Mouse (Mus musculus) Patski (cell line): Measurements from ENCODE around the gene Psmf1. TPM values are rescaled to one million over a fixed set of nuclear protein-coding genes. Genes with fewer than 3 reads are reported as not detected.
A peak's percentile ranks its signal among the peaks of the same experiment; 100 is the strongest.

ENCODE experiments used
- ATAC-seq: fragments of 100-300 bp; one replicate; pipeline ENCODE4 v1.8.0; 2021
- CTCF ChIA-PET: fragments of 350-600 bp; sonication (Branson Sonifier 250); formaldehyde crosslinking; loops from one replicate; lab custom pipeline; 2022; ENCODE audit warnings: inconsistent platforms; lab: Charles Lee
- POLR2A ChIA-PET: fragments of 350-600 bp; sonication (Branson Sonifier 250); formaldehyde crosslinking; loops from one replicate; lab custom pipeline; 2022; ENCODE audit warnings: antibody characterized with exemption, inconsistent platforms; lab: Charles Lee
- DNase-seq: peaks from one replicate; pipeline ENCODE4 v3.0.0-alpha.2; 2011; ENCODE audit warnings: low read depth, low spot score
- H3K27me3 ChIP-seq: fragments of 371-371 bp; one replicate; pipeline ENCODE4 v1.5.1; 2021
- CTCF ChIP-seq: fragments of 100-300 bp; IDR thresholded peaks from one replicate; pipeline ENCODE4 v1.5.1; 2021
- in situ Hi-C: fragments of 300-500 bp; cut with MboI; formaldehyde crosslinking; loops from 3 replicates; pipeline ENCODE4 v1.11.1; 2018; ENCODE audit warnings: low pct_unique_long_range_greater_than_20kb, mixed read lengths
- polyA plus RNA-seq: library from polyadenylated mRNA; unstranded; gene quantifications from one replicate; pipeline ENCODE4 v1.2.3, GENCODE M21; 2021

The Psmf1 gene
- polyA plus RNA-seq, 1 experiment from 2014 or later: 35.1 TPM

DNA sequence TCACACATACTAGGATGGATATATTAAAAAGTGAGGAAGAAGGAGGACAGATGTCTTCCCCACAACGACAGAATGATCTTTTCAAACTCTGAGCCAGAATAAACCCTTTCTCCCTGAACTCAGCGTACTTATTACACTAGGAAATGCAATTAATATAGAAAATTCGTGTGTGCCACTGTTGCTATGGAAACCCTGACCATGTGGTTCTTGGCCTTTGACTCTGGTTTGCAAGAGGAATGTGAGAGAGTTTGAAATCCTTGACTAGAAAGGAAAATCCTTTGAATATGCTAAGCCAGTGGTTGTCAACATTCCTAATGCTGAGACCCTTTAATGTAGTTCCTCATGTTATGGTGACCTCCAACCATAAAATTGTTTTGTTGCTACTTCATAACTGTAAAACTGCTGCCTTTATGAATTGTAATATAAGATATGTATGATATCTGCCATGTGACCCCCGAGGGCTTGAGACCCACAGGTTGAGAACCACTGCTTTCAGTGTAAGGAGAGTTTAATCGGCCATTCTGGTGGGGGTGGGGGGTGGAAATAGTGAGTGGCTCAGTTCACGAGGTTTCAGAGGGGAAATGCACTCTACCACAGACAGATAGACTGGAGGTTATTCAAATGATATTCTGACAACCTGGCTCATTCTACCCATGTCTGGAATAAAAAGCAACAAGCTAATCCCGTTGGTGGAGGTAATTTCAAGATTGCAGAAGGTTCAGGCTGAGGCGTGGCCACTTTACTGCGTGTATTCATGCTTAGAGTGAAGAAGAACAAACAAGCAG, 12.5 kb upstream of the Psmf1 start:
- ChIA-PET CTCF (interaction anchor here (0.9 kb wide), 1 partner anchor 8 kb away, joined by 3 read pairs; no protein-coding TSS in a partner anchor), POLR2A (no interaction called here)
- ATAC-seq (no peak), DNase-seq (no peak)
- H3K27me3 ChIP-seq: peaks cover 30% of the 10 kb centered on the region
- in situ Hi-C loops: loop anchor here (25.0 kb wide), 1 partner anchor 256 kb away; no protein-coding TSS in a partner anchor
- no peak for TF ChIP-seq CTCF

DNA sequence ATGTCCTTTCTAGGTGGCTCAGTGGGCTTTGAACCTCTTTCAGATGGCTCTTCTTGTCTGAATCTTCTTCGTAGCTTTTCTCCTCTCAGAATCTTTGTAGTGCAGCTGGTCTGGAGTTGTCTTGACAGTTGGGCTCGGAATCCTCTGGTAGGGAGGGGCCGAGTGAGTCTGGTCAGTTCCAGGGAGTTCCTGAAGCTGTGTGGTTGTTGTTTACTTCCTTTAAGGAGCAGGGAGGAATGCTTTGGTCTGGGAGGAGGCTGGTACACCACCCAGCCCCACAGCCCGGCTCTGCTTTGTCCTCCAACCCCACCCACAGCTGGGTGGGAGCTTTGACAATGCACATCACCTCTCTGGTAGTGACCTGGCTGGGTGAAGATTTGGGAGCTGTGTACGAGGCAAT, 7.3 kb upstream of the Psmf1 start:
- TF ChIP-seq CTCF: no peak
- CTCF ChIA-PET: no interaction called here

DNA sequence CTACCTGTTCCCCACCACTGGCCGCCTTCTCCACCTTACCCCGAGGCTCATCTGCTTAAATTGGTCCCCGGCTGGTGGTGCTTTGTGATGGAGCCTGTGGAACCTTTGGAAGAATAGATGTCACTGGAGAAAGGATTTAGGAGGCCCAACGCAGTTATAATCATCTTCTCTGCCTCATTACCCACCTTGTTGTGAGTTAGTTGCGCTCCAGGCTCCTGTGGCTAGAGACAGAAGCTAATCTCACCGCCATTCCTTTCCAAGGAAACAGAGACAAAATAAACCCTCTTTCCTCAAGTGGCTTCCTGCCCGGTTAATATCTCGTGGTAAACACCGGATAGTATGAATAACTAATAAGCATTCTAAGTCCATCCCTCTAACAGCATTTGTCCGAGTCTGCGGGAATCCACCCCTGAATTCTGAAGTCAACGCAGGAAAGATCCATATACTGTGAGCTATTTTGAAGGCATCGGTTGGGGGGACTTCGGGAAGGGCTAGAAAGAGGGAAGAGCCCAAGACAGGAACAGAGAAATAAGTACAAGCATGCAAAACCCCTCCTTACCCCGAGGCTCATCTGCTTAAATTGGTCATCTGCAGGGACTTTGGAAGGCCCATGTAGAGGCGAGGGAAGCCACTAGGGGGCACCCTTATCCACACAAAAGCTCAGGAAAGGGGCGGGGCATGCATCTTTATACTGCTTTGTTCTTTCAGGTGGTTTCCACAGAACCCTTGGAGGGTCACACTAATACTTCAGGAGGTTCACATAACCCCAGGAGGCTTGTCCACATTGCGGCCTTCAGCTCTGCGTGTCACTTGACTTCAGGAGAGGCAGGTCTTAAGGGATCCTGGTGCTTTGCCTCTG, 4.1 kb upstream of the Psmf1 start:
- POLR2A ChIA-PET: no interaction called here

More for the DNA sequence above, 7.3 kb upstream of the Psmf1 start:
- no peak for DNase-seq
- POLR2A ChIA-PET: interaction anchor here (0.5 kb wide), 1 partner anchor 276 kb away, joined by 4 read pairs; no protein-coding TSS in a partner anchor
- peaks cover 27% of the 10 kb centered on the region for H3K27me3 ChIP-seq
- ATAC-seq: no peak
- in situ Hi-C loops: loop anchor here (5.0 to 25.0 kb wide), 2 partner anchors 111 to 261 kb away; no protein-coding TSS in a partner anchor

DNA sequence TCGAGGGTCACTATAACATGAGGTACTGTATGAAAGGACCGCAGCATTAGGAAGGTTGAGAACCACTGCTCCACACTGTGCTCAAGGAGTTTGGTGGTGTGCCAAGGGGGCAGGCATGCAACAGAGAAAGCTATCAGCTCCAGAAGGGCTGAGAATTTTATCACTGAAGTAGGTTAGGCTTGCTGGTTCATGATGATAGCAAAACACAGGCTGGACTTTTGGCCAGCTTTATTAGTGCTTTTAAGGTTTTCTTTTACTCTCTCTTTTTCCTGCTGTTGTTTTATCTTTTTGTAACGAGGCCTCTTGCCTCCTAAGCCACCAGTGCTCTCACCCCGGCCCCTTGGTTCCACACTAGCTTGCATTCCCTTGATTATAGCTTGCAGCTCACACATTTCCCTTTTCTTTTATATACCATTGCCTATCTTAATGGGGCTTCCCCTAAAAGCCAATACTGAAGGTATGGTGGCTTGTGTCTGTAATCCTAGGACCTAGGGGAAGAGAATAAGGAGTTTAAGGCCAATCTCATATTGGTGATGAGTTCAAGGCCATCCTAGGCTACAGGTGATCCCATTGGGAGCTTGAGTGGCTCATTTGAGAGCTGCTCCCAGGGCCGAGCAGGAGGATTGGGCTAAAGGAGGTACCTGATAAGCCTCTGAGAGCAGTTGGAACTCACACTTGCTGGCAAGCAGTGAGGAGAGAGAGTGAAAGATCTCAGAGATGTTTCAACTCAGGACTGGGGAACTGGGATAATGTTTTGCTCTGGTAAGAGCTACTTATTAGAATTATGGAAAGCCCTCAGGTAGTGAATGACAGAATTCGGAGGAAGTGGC, 921 bp downstream of the Psmf1 start:
- POLR2A ChIA-PET: no interaction called here
- ATAC-seq (no peak), DNase-seq (no peak)
- CTCF ChIA-PET: interaction anchor here (1.0 to 1.2 kb wide), 3 partner anchors 33 to 440 kb away, joined by 3 read pairs; no protein-coding TSS in a partner anchor
- no peak for TF ChIP-seq CTCF
- in situ Hi-C loops: no loop called here
- H3K27me3 ChIP-seq: peaks cover 13% of the 10 kb centered on the region

More for the DNA sequence above, 4.1 kb upstream of the Psmf1 start:
- peaks cover 29% of the 10 kb centered on the region for H3K27me3 ChIP-seq
- in situ Hi-C loops: no loop called here
- DNase-seq (peak; percentile 15), ATAC-seq (peak; percentile 79)
- TF ChIP-seq CTCF: peak; percentile 93
- CTCF ChIA-PET: interaction anchor here (0.7 to 2.2 kb wide), 3 partner anchors 8 to 11 kb away, joined by 3 to 6 read pairs (median 3); no protein-coding TSS in a partner anchor

DNA sequence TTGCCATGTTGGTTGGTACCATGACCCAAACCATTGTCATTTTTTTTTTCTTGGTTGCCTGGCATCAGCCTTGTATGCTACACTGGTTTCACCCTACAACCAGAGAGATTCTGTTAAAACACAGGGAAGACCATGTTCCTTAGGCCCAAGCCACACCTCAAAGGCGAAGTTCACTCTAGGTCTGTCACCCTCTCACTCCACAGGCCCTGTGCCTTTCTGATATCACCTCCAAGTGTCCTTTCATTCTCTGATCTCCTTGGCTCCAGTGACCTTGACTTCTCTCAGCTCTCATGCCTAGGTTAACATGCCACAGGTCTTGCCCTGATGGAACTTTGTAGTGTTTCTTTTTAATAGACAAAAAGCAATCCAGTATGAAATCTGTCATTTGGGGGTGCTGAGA, 1.9 kb downstream of the Psmf1 start:
- ChIA-PET CTCF (interaction anchor here (0.7 to 1.2 kb wide), 2 partner anchors 11 to 32 kb away, joined by 3 read pairs; no protein-coding TSS in a partner anchor), POLR2A (no interaction called here)
- in situ Hi-C loops: no loop called here
- TF ChIP-seq CTCF: no peak
- DNase-seq (no peak), ATAC-seq (no peak)
- H3K27me3 ChIP-seq: peaks cover 13% of the 10 kb centered on the region

DNA sequence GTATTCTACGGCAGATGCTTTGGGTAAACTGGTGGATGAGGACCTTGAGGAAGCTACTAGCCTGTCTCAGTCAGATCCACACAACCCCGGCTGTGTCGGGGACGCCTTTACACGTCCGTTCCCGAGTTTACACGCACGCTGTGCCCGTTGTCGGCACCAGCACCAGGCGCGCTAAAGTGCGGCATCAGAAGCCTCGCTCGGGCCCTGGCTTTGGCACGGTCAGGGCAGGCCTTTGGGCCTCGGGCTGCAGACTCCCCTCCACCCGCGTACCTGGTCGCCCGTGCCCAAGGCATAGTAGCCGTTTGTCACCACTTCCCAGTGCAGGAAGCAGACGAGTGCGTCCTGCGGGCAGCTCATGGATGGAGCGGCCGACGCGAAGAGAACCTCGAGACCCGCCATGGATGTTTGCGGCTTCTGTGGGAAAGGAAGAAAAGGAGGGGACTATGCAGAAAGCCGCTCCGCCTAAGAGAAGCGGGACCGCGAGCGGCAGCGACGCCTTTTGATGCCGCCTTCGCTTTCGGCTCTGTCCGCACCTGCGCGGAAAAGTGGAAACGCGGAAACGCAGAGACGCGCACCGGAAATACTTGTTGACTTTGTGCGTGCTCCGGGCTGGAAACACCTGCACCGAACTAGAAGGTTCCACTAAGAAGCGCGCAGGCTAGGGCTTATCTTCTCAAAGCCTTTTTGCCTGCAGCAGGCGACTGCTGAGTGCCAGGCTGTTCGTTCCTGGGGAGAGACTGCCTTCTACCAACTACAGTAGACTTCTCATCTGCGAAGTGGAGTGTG, 3.1 kb downstream of the Psmf1 start:
- peak; percentile 50 for DNase-seq
- TF ChIP-seq CTCF: no peak
- ATAC-seq: peak; percentile 80
- H3K27me3 ChIP-seq: peaks cover 11% of the 10 kb centered on the region
- in situ Hi-C loops: no loop called here
- CTCF ChIA-PET: interaction anchor here (0.7 to 1.4 kb wide), 2 partner anchors 8 to 12 kb away, joined by 3 to 6 read pairs; no protein-coding TSS in a partner anchor
- POLR2A ChIA-PET: no interaction called here

DNA sequence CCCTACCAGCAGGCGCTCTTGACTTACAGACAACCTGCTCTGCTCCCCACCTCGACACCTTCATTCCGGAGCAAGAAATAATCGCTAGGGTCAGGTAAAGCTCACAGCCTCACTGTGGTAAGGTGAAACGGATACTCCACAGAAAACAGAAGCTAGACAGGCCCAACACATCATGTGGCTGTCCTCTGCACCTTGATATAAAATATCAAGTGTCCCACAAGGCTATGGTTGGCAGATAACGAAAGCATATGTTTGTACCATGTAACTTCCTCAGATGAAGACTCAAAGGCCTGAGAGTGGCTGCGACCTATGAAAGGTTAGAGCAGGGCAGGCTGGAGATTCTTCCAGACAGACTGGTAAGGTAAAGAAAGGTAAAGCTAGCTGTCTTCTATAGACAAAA, 4.5 kb downstream of the Psmf1 start:
- no peak for TF ChIP-seq CTCF
- ChIA-PET POLR2A (no interaction called here), CTCF (interaction anchor here (1.4 kb wide), 1 partner anchor 9 kb away, joined by 6 read pairs; no protein-coding TSS in a partner anchor)
- DNase-seq (no peak), ATAC-seq (no peak)
- in situ Hi-C loops: no loop called here
- H3K27me3 ChIP-seq: peaks cover 3% of the 10 kb centered on the region

DNA sequence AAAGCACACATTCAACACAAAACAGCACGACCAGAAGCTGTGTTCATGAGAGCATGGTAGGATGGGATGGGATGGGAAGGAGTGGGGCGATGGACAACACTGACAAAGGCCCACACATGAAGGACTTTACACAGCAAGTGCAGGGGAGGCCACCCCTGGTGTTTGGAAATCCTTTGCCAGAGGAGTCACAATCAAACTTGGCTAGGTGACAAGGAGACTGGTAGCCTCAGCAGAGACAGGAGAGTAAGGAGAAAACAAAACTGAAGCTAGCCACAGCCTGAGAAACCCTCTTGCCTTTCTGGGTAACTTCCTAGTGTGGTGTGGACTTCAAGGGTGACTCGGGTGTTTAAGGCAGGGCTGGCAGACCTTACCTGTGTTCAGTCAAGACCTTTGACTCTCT, 4.9 kb downstream of the Psmf1 start:
- CTCF ChIA-PET: interaction anchor here (1.4 kb wide), 1 partner anchor 10 kb away, joined by 6 read pairs; no protein-coding TSS in a partner anchor
- H3K27me3 ChIP-seq: peaks cover 3% of the 10 kb centered on the region
- in situ Hi-C loops: no loop called here
- POLR2A ChIA-PET: no interaction called here
- ATAC-seq (no peak), DNase-seq (no peak)
- no peak for TF ChIP-seq CTCF

DNA sequence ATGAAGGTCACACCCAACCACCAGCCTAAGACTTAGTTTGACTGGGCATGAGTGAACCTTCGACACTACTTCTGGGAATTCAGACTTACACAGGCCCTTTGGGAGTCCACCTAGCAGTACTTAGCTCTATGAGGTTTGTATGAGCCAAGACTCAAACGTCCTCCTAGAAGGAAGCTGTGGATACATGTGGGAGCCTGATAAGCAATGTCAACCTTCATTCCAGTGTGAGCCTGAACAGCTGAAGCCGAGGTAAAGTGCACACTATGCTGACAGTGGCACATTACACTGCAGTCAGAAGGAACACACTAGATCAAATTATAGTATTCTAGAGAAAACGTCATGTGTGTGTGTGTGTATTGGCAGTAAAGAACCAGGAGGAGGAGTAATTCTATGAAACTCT, 5.5 kb downstream of the Psmf1 start:
- no peaks in the 10 kb centered on the region for H3K27me3 ChIP-seq
- POLR2A ChIA-PET: interaction anchor here (0.7 kb wide), 1 partner anchor 223 kb away, joined by 8 read pairs; no protein-coding TSS in a partner anchor
- in situ Hi-C loops: no loop called here
- DNase-seq (no peak), ATAC-seq (no peak)
- CTCF ChIA-PET: no interaction called here
- no peak for TF ChIP-seq CTCF
